Mouse (Mus musculus) left cerebral cortex, postnatal 14 days (tissue): ENCODE measurements around the gene Prkra. TPM values are rescaled to one million over a fixed set of nuclear protein-coding genes. Genes with fewer than 3 reads are reported as not detected.

Experiments used
- DNase-seq, 2 experiments: peaks; one replicate each; pipeline ENCODE4 v3.0.0; 2021 to 2022; ENCODE audit warnings: low spot score in 2 of 2, mixed read lengths in 1 of 2
- intact Hi-C: fragments of 180-260 bp; cut with DNase I; formaldehyde crosslinking; loops from one replicate; pipeline ENCODE4 v1.15.1; 2025
- long read RNA-seq, 2 experiments: library from polyadenylated mRNA; stranded (forward); transcript quantifications; one replicate each; pipeline ENCODE4 v2.0.0; 2021
- total RNA-seq, 2 experiments: library from RNA; stranded (reverse); gene quantifications; 2 replicates each; pipeline ENCODE4 v1.2.3; 2021

Prkra gene
- 10 to 100 TPM; 14.6 to 18.8 TPM for total RNA-seq
- long read RNA-seq, experiment 1, transcript Prkra-201 (8 exons, 1,614 nt): major isoform, 14 of 18 reads
- long read RNA-seq, experiment 1, partial matches to known transcripts: 1 of 18 reads
- long read RNA-seq, experiment 1, other reads (novel, unspliced or antisense): 3 of 18 reads
- long read RNA-seq, experiment 2, transcript Prkra-201 (8 exons, 1,614 nt): major isoform, 11 of 12 reads
- long read RNA-seq, experiment 2, partial matches to known transcripts: 0 of 12 reads
- long read RNA-seq, experiment 2, other reads (novel, unspliced or antisense): 1 of 12 reads

- peak; percentile 95 to 96 for DNase-seq
- intact Hi-C loops: no loop called here
Measured at GRCm38 (mm10) chr2:76647883-76648570, at the start of gene Prkra, which contains the start of gene Pjvk. TSS of gene Prkra (minus strand) at chr2:76648015. TSS of gene Pjvk (plus strand) at chr2:76648476.

DNA sequence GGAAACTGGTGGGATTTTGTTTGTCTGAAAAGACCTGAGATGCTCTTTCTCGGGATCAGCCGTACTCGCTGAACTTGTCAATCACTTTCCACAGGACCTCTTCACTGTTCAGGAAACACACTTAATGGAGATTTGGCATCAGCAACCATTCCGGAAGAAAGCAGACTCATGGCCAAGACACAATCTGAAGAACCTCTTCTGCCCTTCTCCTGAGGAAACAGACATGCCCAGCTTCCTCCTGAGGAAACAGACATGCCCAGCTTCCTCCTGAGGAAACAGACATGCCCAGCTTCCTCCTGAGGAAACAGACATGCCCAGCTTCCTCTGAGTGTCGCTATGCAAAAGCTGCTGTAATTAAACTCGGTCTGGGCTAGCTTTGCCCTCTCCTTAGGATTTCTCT, 47.5 kb upstream of the Prkra start:
- intact Hi-C loops: no loop called here
- no peak for DNase-seq

DNA sequence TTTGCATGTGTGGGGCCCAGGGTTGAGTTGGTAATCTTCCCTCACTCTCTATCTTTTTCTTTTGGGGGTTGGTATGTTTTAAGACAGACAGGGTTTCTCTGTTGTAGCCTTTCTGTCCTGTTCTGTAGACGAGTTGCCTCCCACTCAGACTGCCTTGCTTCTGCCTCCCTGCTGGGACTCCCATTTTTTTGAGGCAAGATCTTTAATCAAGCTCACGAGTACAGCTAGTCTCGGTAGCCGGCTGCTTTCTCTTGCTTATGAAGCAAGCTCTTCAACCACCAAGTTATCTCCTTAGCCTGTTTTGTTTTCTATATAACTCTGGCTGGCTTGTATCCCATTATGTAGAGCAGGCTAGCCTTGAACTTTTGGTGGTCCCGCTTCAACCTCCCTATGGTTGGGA, 46.0 kb upstream of the Prkra start:
- intact Hi-C loops: no loop called here
- DNase-seq: no peak

DNA sequence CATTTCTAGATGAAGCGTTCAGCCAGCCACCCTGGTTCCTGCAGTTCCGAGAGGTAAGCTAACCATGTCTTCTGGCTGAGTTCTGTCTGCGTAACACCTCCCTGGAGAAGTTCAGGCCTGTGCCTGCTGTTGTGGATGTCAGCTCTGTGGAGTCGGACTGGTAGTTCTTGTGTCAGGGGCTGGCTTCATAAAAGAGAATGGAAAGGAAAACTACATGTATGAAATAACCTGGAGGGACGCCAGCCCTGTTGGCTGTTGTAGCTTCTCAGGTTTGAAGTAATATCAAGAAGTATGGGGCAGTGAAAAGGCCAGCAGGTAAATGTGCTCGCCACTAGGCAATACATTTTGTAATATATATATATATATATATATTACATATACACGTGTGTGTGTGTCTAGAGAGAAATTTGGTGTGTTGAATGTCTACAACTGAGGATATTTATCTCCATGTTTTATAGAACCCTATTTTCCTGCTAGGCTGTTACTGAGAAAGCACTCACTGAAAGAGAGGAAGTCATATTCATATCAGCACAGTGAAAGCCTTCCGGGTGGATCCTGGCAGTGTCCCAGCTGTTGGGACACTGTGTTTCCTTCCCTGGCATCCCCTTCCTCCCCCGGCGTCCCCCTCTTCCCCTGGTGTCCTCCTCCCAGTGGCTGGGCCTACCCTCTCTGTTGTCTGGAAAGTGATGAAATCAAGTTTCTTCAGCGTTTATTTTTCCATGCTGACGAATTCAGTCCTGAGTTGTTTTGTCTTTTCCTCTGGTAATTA, 42.8 kb upstream of the Prkra start:
- DNase-seq: no peak
- intact Hi-C loops: no loop called here

- intact Hi-C loops: no loop called here
- no peak for DNase-seq
Measured at GRCm38 (mm10) chr2:76688162-76688561, 40.3 kb upstream of the Prkra start.

DNA sequence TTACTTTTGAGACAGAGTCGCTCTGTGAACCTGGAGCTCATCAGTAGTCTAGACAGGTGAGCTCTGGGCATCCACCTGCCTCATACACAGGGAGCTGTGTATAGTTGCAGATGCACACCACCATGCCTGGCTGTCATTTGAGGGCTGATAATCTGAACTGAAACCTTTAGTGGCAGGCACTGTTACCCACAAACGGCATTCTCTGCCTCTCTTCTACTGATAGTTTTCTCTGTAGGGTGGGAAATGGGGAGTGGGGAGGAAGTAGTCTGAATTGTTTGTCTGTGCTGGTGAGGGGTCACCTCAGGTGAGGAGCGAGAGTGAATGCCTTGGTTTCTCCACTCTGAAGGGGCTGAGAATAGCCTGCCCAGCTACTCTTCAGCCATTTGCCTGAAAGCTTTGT, 39.8 kb upstream of the Prkra start:
- DNase-seq: no peak
- intact Hi-C loops: no loop called here

DNA sequence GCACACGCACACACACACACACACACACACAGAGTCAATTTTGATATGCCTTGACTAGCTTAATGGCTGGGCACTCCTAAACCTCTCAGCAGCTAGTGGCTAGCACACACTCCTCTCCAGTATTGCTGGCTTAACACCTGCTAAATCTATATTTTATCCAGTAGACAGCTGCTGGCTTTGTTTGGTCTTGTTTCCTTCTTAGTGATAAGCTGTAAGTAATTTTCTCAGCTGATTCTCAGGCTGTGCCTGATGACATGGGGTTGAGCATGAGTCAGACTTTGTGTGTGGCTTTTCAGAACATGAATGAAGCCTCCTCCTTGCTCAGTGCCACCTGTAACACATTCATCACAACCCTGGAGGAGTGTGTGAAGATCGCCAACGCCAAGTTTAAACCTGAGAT, 39.2 kb upstream of the Prkra start:
- intact Hi-C loops: no loop called here
- no peak for DNase-seq

- no peak for DNase-seq
- intact Hi-C loops: no loop called here
Measured at GRCm38 (mm10) chr2:76682301-76682700, 34.5 kb upstream of the Prkra start.

- DNase-seq: no peak
- intact Hi-C loops: no loop called here
Measured at GRCm38 (mm10) chr2:76676401-76677226, 28.8 kb upstream of the Prkra start.

GRCm38 (mm10) chr2:76675949-76676348, 28.1 kb upstream of the Prkra start:
- DNase-seq: no peak
- intact Hi-C loops: no loop called here

- intact Hi-C loops: no loop called here
- DNase-seq: no peak
Measured at GRCm38 (mm10) chr2:76675451-76675850, 27.6 kb upstream of the Prkra start.

GRCm38 (mm10) chr2:76674725-76675427, 27.1 kb upstream of the Prkra start, which contains the start of gene Plekha3:
TSS of gene Plekha3 (plus strand) at chr2:76675281.
- DNase-seq: peak; percentile 63 to 86
- intact Hi-C loops: no loop called here

GRCm38 (mm10) chr2:76673472-76674081, 25.8 kb upstream of the Prkra start:
- DNase-seq: peak in 1 of 2 experiments; percentile 33
- intact Hi-C loops: no loop called here

- peak; percentile 88 to 92 for DNase-seq
- intact Hi-C loops: no loop called here
Measured at GRCm38 (mm10) chr2:76672966-76673392, 25.2 kb upstream of the Prkra start, which contains the start of gene Fkbp7. TSS of gene Fkbp7 (minus strand) at chr2:76673116.

DNA sequence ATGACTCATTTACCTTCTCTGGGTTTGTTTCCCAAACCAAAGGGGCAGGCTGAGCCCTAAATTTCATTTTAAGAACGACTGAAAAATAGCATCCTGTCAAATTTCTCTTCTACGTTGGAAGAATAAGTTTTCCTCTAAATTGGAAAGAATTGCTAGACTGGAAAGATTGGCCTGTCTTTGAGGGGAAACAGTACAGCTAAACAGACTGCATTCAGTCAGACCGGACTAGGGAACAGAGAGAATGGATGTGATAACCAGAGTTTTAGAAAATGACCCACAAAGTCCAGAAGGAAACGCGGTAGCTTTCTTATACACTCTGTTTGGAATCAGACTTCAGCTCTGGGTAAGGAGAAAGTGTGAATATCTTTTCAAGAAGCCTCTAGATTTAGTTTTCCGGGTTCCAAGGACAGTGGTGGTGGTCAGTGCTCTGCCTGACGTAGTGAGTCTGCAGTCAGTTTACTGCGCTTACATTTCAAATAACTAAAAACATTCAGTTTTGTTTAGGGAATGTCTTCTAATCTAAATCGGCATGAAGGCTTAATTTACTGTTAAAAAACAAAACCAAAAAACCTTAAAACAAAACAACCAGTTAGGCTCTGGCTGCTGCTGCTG, 24.4 kb upstream of the Prkra start:
- DNase-seq: no peak
- intact Hi-C loops: no loop called here

GRCm38 (mm10) chr2:76671641-76672040, 23.8 kb upstream of the Prkra start:
- intact Hi-C loops: no loop called here
- DNase-seq: no peak

DNA sequence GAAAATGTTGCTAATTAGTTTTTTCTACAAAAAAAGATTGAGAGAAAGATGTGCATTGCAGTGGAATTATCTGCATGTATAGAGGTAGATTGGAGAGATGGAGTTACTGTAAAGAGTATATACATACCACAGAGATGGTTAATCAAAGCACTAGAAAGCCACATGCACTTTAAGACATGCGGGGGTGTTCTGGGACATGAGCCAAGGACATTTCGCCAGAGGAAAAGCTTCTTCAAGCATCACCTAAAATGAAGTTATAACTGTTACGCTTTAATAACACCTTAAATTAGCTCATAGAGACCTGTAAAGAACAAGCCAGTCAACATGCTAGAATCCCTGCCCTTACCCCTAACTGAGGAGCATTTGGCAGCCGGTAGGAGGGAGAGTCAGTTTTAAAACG, 19.4 kb upstream of the Prkra start:
- intact Hi-C loops: no loop called here
- peak in 1 of 2 experiments; percentile 51 for DNase-seq

DNA sequence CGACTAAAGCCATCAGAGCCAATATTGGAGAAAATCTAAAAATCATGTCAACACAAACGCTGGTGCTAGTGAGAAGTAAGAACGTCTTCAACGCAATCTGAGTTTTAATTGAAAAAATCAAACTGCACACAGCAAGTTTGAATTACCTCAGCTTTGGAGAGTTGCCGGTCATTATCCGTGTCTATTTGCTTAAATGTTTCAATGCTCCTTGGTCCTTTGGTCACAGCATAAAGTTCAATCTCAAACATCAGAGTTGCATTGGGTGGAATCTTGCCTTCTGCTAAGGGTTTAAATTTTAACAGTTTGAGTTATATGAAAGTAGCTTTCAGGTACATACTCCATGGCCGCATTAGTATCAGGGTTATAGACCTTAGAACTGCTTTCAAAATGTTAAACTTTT, 17.7 kb upstream of the Prkra start:
- intact Hi-C loops: no loop called here
- DNase-seq: no peak
